Mouse (Mus musculus) adrenal gland, postnatal 10 days (tissue): ENCODE data around the gene Dleu7. TPM values are rescaled to one million over a fixed set of nuclear protein-coding genes. Genes with fewer than 3 reads are reported as not detected.
A peak's percentile ranks its signal among the peaks of the same experiment; 100 is the strongest.

Experiments used
- DNase-seq: peaks from one replicate; pipeline ENCODE4 v3.0.0; 2021; ENCODE audit warnings: mixed read lengths
- long read RNA-seq, 2 experiments: library from polyadenylated mRNA; stranded (forward); transcript quantifications; one replicate each; pipeline ENCODE4 v2.0.0; 2021
- total RNA-seq, 2 experiments: library from RNA; stranded (reverse); gene quantifications; 2 replicates each; pipeline ENCODE4 v1.2.3; 2021

Dleu7 gene
- under 1 TPM; 0.21 to 0.30 TPM for total RNA-seq
- long read RNA-seq, experiment 1 = 0 reads
- long read RNA-seq, experiment 2, partial matches to known transcripts = 0 of 1 reads
- long read RNA-seq, experiment 2, other reads (novel, unspliced or antisense) = 0 of 1 reads

DNA sequence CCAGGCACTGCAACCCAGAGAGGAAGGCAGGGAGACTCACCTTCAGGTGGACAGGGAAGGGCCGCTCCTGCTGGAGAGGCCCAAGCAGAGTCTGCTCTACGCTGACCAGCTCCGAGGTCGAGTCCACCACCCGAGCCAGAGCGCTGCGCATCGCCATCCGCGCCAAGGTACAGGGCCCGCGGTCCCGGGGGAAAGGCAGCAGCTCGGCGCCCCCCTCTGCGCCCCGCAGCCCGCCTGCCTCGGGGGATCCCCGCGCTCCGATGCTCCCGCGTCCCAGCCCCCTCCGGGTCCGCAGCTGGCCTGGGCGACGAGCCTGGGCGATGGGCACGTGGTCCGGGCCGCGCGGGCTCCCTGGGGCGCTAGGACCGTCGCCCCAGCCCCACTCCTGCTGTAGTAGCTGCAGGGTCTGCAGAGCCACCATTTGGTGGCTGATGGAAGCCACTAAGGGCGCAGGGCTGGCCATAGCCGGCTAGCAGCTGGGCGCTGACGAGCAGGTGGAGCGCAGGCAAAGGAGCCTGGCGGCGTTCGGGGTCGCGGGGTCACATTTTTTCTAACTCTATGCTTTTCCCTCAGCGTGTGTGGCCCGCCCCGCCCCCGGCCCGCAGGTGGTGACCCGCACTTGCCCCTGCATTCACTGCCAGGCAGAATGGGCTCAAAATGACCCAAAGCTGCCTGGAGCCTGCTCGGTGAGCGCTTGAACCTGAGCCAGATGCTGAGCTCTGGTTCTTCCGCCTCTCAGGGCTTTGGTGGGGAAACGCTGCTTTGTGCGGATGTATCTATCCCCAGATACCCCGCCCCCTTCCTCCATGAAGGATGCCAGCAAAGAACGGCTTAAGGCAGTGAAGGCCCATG lies at the start of gene Dleu7, which contains the start of gene Rnaseh2b:
Gene Dleu7 (minus strand): TSS at position 560 of the 852 bp plus-strand sequence.
Gene Rnaseh2b (plus strand): TSS at position 102 of the 852 bp plus-strand sequence.
- peak; percentile 26 for DNase-seq

GRCm38 (mm10) chr14:62341887-62342642 lies 49.2 kb upstream of the Dleu7 start:
- no peak for DNase-seq

- DNase-seq = no peak
Observed at GRCm38 (mm10) chr14:62339196-62339595, 46.3 kb upstream of the Dleu7 start.

GRCm38 (mm10) chr14:62333909-62334687 lies 41.3 kb upstream of the Dleu7 start:
- DNase-seq = no peak

DNA sequence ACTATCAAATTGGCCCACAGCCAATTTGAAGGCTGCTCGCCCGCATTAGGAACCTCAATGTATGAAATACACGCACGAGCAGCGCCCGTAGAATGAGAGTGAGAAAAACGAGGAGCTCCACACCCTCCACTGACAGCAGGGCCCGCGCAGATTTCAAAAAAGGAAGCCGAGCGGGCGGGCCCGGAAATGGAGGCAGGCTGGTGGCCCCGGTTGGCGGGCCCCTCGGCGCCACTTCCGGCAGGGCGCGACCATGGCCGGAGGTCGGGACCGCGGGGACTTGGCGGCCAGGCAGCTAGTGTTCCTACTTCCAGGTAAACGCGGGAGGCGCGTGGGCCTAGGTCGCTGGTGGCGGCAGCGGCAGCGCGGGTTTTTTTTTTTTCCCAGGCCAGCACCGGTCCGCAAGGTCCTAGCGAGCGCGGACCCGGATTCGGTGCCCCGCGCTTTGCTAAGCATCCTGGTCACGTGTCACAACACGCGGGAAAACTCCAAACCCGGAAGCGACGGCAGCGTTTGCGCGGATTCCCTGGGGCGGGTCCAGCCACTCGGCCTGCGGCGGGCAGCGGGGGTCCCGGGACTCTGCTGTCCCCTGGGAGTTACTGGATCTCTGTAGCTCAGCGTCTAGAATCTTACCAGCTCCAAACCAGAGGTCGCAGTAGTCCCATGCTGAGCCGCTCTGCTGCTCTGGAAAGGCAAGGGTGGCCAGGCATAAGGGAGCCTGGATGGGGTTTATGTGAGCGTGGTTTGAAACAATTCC lies 39.2 kb upstream of the Dleu7 start:
- peak; percentile 91 for DNase-seq

GRCm38 (mm10) chr14:62331457-62331856 lies 38.6 kb upstream of the Dleu7 start:
- no peak for DNase-seq

- DNase-seq = no peak
Observed at GRCm38 (mm10) chr14:62329631-62330030, 36.8 kb upstream of the Dleu7 start.

DNA sequence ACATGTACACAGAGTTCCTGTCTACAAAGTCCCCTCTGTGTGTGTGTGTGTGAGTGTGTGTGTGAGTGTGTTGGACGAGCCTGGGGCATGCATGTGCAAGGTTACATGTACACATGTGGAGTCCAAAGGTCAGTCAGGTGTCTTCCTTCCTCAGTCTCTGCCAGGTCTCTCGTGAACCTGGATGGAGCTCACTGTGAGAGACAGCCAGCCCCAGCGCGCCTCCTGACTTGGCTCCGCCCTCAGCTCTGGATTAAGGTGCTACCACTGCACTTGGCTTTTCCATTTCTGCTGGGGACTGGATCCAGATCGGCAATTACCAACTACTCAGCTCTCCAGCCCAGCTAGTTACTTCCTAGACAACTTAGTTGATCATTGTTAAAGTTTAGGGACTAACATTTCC lies 35.8 kb upstream of the Dleu7 start:
- no peak for DNase-seq

GRCm38 (mm10) chr14:62327171-62327570 lies 34.3 kb upstream of the Dleu7 start:
- DNase-seq = no peak

DNA sequence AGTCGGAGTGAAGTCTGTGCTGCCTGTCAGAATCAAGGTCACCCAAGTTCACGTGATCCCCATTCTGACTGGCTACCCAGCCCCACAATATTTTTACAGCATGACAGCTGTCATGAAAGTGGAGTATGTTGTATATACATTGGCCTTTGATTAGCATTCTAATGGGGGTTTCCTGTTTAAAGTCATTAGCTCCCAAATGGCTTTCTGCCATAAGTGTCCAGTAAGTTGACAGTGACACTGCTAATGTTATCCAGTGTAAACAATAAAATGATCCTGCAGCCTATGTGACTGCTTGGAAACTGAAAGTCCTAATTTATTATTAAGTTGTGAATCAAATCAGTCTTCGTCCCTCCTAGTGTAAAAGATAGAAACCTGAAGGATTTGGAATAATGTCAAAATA lies 33.2 kb upstream of the Dleu7 start:
- no peak for DNase-seq

DNA sequence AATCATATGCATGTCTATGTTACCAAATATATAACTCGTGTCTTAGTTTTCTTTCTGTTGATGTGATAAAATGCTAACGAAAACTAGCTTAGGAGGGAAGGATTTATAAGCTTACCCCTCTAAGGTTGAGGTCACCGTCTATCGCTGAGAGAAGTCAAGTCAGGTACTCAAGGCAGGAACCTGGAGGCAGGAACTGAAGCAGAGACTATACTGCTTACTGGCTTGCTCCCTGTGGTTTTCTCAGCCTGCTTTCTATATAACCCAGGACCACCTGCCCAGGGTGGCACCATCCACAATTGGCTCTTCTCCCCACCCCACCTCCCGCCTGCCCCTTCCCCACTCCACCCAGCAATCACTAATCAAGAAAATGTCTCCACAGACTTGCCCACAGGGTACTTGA lies 32.1 kb upstream of the Dleu7 start:
- DNase-seq = no peak

GRCm38 (mm10) chr14:62323457-62323856 lies 30.6 kb upstream of the Dleu7 start:
- DNase-seq = no peak

- DNase-seq = no peak
Observed at GRCm38 (mm10) chr14:62322581-62323344, 29.9 kb upstream of the Dleu7 start.

- DNase-seq = no peak
Observed at GRCm38 (mm10) chr14:62311672-62312071, 18.8 kb upstream of the Dleu7 start.

GRCm38 (mm10) chr14:62309026-62309425 lies 16.2 kb upstream of the Dleu7 start:
- DNase-seq = no peak

DNA sequence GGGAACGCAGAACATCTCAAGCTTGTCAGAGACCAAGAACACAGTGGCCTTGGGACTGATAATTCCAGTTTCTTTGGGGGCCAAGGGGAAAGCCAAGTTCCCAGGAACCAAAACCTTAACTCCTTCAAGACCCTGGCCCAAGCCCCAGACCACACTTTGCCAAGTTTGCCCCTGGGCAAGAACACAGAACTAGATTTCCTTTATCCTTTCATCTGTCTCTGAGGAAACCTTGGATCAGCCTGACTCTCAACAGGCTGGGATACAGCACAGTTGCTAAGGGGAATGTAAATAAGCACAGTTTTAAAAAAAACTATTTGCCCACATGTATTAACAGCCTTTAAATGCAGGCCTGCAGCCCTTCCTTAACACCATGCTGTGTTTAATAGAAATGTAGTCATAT lies 14.7 kb upstream of the Dleu7 start:
- DNase-seq = no peak

DNA sequence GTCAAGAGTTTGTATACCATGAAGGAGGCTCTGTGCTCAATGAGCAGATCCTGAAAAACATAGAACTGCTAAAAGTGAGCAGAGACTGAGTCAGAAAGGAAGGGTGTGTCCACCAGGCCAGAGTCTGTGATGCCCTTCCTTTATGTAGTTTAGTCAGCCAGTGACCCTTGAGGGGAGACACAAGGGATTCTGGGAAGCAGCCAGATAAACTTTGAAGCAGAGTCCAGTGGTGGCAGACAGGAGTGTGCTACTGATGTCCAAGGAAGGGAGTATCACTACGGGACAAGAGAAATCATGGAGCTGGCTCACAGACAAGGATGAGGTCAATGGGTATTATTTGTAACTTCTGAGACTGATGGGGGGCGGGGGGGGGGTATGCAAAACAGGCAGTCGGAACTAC lies 7.2 kb upstream of the Dleu7 start:
- no peak for DNase-seq

DNA sequence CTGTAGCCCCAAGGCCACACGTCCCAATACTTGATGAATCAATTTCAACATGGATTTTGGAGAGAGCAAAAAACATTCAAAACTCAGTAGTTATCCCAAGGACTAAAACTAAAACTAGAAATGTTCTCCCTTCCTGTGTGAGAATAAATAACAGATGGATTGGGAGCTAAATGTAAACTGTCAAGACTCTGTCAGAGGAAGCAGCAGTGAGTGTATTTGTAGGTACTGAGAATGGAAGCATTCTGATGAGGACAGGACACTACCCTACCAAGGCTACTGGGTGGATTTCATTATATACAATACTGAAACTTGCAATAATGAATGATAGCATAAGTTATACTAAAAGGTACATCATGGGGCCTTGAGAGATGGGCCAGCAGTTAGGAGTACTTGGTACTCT lies 6.0 kb upstream of the Dleu7 start:
- no peak for DNase-seq

DNA sequence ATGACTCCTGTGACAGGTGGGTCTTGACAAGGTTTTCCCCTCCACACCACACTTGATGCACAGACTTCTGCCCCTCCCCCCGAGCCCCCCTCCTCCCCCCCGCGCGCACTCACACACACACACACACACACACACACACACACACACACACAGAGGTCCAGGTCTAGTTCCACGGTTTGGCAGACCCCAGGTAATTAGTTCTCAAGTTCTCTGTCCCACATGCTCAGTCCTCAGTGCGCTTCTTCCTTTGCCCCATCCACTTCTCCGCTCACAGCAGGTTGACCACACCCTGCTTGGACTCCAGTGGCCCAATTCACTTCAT lies 720 bp downstream of the Dleu7 start:
- no peak for DNase-seq

- DNase-seq = no peak
Observed at GRCm38 (mm10) chr14:62291406-62291987, 1.4 kb downstream of the Dleu7 start.

- no peak for DNase-seq
Observed at GRCm38 (mm10) chr14:62288731-62289130, 4.1 kb downstream of the Dleu7 start.
